Mouse (Mus musculus): ENCODE data around the gene Gm17087. TPM values are rescaled to one million over a fixed set of nuclear protein-coding genes. Genes with fewer than 3 reads are reported as not detected.

Gm17087 gene
- polyA plus RNA-seq, 1 experiment, result not detected

- no peaks in the 10 kb centered on the region for H3K36me3 ChIP-seq (ENCODE audit: control insufficient read depth, insufficient read depth)
These were observed 34.1 kb downstream of the Gm17087 start for GRCm38 (mm10) chr17:8532609-8533008.

GRCm38 (mm10) chr17:8528641-8529040, 38.1 kb downstream of the Gm17087 start:
- Histone ChIP-seq H3ac (ENCODE audit: control insufficient read depth, insufficient read length) (no peak overlapping the region), H3K79me2 (ENCODE audit: control insufficient read depth, insufficient read depth) (no peaks in the 10 kb centered on the region), H3K4me2 (ENCODE audit: low read depth) (no peak overlapping the region), H3K27me3 (ENCODE audit: control insufficient read depth, insufficient read depth, insufficient read length) (peaks cover 9% of the 10 kb centered on the region), H3K36me3 (ENCODE audit: control insufficient read depth, insufficient read depth) (no peaks in the 10 kb centered on the region), H3K4me3 (no peak overlapping the region)
- TF ChIP-seq MAX (IDR thresholded peaks at IDR 0.05; ENCODE audit: low read depth) (no peak), REST (IDR thresholded peaks at IDR 0.05; ENCODE audit: insufficient read depth, insufficient read length) (no peak), POLR2AphosphoS2 (IDR thresholded peaks at IDR 0.05; ENCODE audit: insufficient read length, low read depth) (no peak), POLR2A (IDR thresholded peaks at IDR 0.05; ENCODE audit: insufficient read length, low read depth) (no peak), MYOD1 (IDR thresholded peaks at IDR 0.05; ENCODE audit: control insufficient read depth in 1 of 3, insufficient read length in 2 of 3, low read depth in 2 of 3) (no peak), E2F4 (IDR thresholded peaks at IDR 0.05; ENCODE audit: insufficient read depth) (no peak), TCF12 (IDR thresholded peaks at IDR 0.05; ENCODE audit: insufficient read depth, poor library complexity, severe bottlenecking) (no peak), TCF3 (IDR thresholded peaks at IDR 0.05; ENCODE audit: insufficient read length, low read depth) (no peak), SRF (IDR thresholded peaks at IDR 0.05; ENCODE audit: control insufficient read depth, insufficient read length, low read depth) (no peak), CEBPB (IDR thresholded peaks at IDR 0.05; ENCODE audit: insufficient read depth, poor library complexity, severe bottlenecking) (no peak), MYOG (IDR thresholded peaks at IDR 0.05; ENCODE audit: control insufficient read depth in 1 of 3, insufficient read depth in 1 of 3, insufficient read length in 2 of 3, low read depth in 2 of 3) (no peak), USF1 (IDR thresholded peaks at IDR 0.05; ENCODE audit: low read depth) (no peak)

More at GRCm38 (mm10) chr17:8532609-8533008, 34.1 kb downstream of the Gm17087 start:
- H3ac ChIP-seq (ENCODE audit: control insufficient read depth, insufficient read length), result no peak overlapping the region
- H3K79me2 ChIP-seq (ENCODE audit: control insufficient read depth, insufficient read depth), result no peaks in the 10 kb centered on the region
- TF ChIP-seq POLR2AphosphoS2 (IDR thresholded peaks at IDR 0.05; ENCODE audit: insufficient read length, low read depth) (no peak), TCF12 (IDR thresholded peaks at IDR 0.05; ENCODE audit: insufficient read depth, poor library complexity, severe bottlenecking) (no peak), REST (IDR thresholded peaks at IDR 0.05; ENCODE audit: insufficient read depth, insufficient read length) (no peak), POLR2A (IDR thresholded peaks at IDR 0.05; ENCODE audit: insufficient read length, low read depth) (no peak), TCF3 (IDR thresholded peaks at IDR 0.05; ENCODE audit: insufficient read length, low read depth) (no peak), MYOD1 (IDR thresholded peaks at IDR 0.05; ENCODE audit: control insufficient read depth in 1 of 3, insufficient read length in 2 of 3, low read depth in 2 of 3) (no peak), E2F4 (IDR thresholded peaks at IDR 0.05; ENCODE audit: insufficient read depth) (no peak), MAX (IDR thresholded peaks at IDR 0.05; ENCODE audit: low read depth) (no peak)
- no peaks in the 10 kb centered on the region for H3K27me3 ChIP-seq (ENCODE audit: control insufficient read depth, insufficient read depth, insufficient read length)
- no peak overlapping the region for H3K4me2 ChIP-seq (ENCODE audit: low read depth)
- H3K4me3 ChIP-seq, result no peak overlapping the region

- no peaks in the 10 kb centered on the region for H3K36me3 ChIP-seq (ENCODE audit: control insufficient read depth, insufficient read depth)
- TF ChIP-seq POLR2A (IDR thresholded peaks at IDR 0.05; ENCODE audit: insufficient read length, low read depth) (no peak), SRF (IDR thresholded peaks at IDR 0.05; ENCODE audit: control insufficient read depth, insufficient read length, low read depth) (no peak), TCF12 (IDR thresholded peaks at IDR 0.05; ENCODE audit: insufficient read depth, poor library complexity, severe bottlenecking) (no peak), REST (IDR thresholded peaks at IDR 0.05; ENCODE audit: insufficient read depth, insufficient read length) (no peak), CEBPB (IDR thresholded peaks at IDR 0.05; ENCODE audit: insufficient read depth, poor library complexity, severe bottlenecking) (no peak), TCF3 (IDR thresholded peaks at IDR 0.05; ENCODE audit: insufficient read length, low read depth) (no peak), POLR2AphosphoS2 (IDR thresholded peaks at IDR 0.05; ENCODE audit: insufficient read length, low read depth) (no peak), MYOD1 (IDR thresholded peaks at IDR 0.05; ENCODE audit: control insufficient read depth in 1 of 3, insufficient read length in 2 of 3, low read depth in 2 of 3) (no peak), MYOG (IDR thresholded peaks at IDR 0.05; ENCODE audit: control insufficient read depth in 1 of 3, insufficient read depth in 1 of 3, insufficient read length in 2 of 3, low read depth in 2 of 3) (no peak), USF1 (IDR thresholded peaks at IDR 0.05; ENCODE audit: low read depth) (no peak), MAX (IDR thresholded peaks at IDR 0.05; ENCODE audit: low read depth) (no peak), E2F4 (IDR thresholded peaks at IDR 0.05; ENCODE audit: insufficient read depth) (no peak)
- no peak overlapping the region for H3K4me2 ChIP-seq (ENCODE audit: low read depth)
- no peak overlapping the region for H3ac ChIP-seq (ENCODE audit: control insufficient read depth, insufficient read length)
- H3K27me3 ChIP-seq (ENCODE audit: control insufficient read depth, insufficient read depth, insufficient read length), result peaks cover 9% of the 10 kb centered on the region
- H3K79me2 ChIP-seq (ENCODE audit: control insufficient read depth, insufficient read depth), result no peaks in the 10 kb centered on the region
- no peak overlapping the region for H3K4me3 ChIP-seq
These were observed 39.9 kb downstream of the Gm17087 start for GRCm38 (mm10) chr17:8526815-8527261.

GRCm38 (mm10) chr17:8525971-8526740, 40.6 kb downstream of the Gm17087 start:
- TF ChIP-seq USF1 (IDR thresholded peaks at IDR 0.05; ENCODE audit: low read depth) (no peak), MYOD1 (IDR thresholded peaks at IDR 0.05; ENCODE audit: control insufficient read depth in 1 of 3, insufficient read length in 2 of 3, low read depth in 2 of 3) (no peak)
- Histone ChIP-seq H3ac (ENCODE audit: control insufficient read depth, insufficient read length) (no peak overlapping the region), H3K4me3 (no peak overlapping the region), H3K79me2 (ENCODE audit: control insufficient read depth, insufficient read depth) (no peaks in the 10 kb centered on the region), H3K36me3 (ENCODE audit: control insufficient read depth, insufficient read depth) (no peaks in the 10 kb centered on the region), H3K27me3 (ENCODE audit: control insufficient read depth, insufficient read depth, insufficient read length) (peaks cover 9% of the 10 kb centered on the region), H3K4me2 (ENCODE audit: low read depth) (peak overlapping the region; percentile 58)
